Mouse (Mus musculus): ENCODE measurements around the gene Ppp1r14a. TPM values are rescaled to one million over a fixed set of nuclear protein-coding genes. Genes with fewer than 3 reads are reported as not detected.

The Ppp1r14a gene
- total RNA-seq, 2 experiments from 2014 or later, result 15.9 to 24.7 TPM

- intact Hi-C loops (cut with DNase I), result no loop called here
- no peak for DNase-seq (ENCODE audit: low spot score in 2 of 2)
Observed at GRCm38 (mm10) chr7:29342489-29343092, 53.5 kb downstream of the Ppp1r14a start.

Other genes starting within 250 kb of the Ppp1r14a start
- gene Ryr1, start 164.1 kb upstream of the Ppp1r14a start, total RNA-seq (2021), result 10 to 100 TPM in 1 of 2 experiments, 1 to 10 TPM in 1; 4.9 to 11.0 TPM
- gene Rasgrp4, start 154.5 kb upstream of the Ppp1r14a start, total RNA-seq (2021), result 1 to 10 TPM in 1 of 2 experiments, under 1 TPM in 1; 0.89 to 2.5 TPM
- gene Fam98c, start 133.1 kb upstream of the Ppp1r14a start, total RNA-seq (2021), result 10 to 100 TPM; 35.3 to 40.3 TPM
- gene Ggn, start 119.1 kb upstream of the Ppp1r14a start, total RNA-seq (2021), result 1 to 10 TPM in 1 of 2 experiments, under 1 TPM in 1; 0.88 to 1.4 TPM
- gene Spred3, start 118.9 kb upstream of the Ppp1r14a start, total RNA-seq (2021), result 10 to 100 TPM; 41.8 to 62.4 TPM
- 100 to 1,000 TPM; 126 to 136 TPM for gene Psmd8, start 108.6 kb upstream of the Ppp1r14a start, total RNA-seq (2021)
- gene Catsperg1, start 75.3 kb upstream of the Ppp1r14a start, total RNA-seq (2021), result under 1 TPM; 0.52 to 0.75 TPM
- gene Kcnk6, start 56.8 kb upstream of the Ppp1r14a start, total RNA-seq (2021), result 1 to 10 TPM; 2.4 to 4.1 TPM
- 10 to 100 TPM; 48.6 to 54.6 TPM for gene Yif1b, start 51.0 kb upstream of the Ppp1r14a start, total RNA-seq (2021)
- not detected for gene 2200002D01Rik, start 40.8 kb upstream of the Ppp1r14a start, total RNA-seq (2021)
- gene Spint2, start 7.4 kb upstream of the Ppp1r14a start, total RNA-seq (2021), result 10 to 100 TPM; 23.5 to 26.2 TPM
- 100 to 1,000 TPM in 1 of 2 experiments, 10 to 100 TPM in 1; 86.6 to 117 TPM for gene Dpf1, start 14.6 kb downstream of the Ppp1r14a start, total RNA-seq (2021)
- gene Sipa1l3, start 229.3 kb downstream of the Ppp1r14a start, total RNA-seq (2021), result 10 to 100 TPM; 41.2 to 65.2 TPM